Mouse (Mus musculus) monocyte, adult 2 months (primary cell): Measurements from ENCODE around the gene Atl3.
"Not testable (repeated sequence)": the region's sequence is repeated elsewhere in the genome, so short reads cannot be mapped to it uniquely, and the experiment has no call there.

ENCODE experiments used
- DNase-seq, 2 experiments: peaks; one replicate each; pipeline ENCODE4 v3.0.0; 2022; ENCODE audit warnings: low spot score in 2 of 2, low read depth in 1 of 2

Atl3 gene

GRCm38 (mm10) chr19:7496070-7496469, 2.2 kb downstream of the Atl3 start:
- DNase-seq, result not testable (repeated sequence)

GRCm38 (mm10) chr19:7498816-7499215, 5.0 kb downstream of the Atl3 start:
- DNase-seq, result no peak

DNA sequence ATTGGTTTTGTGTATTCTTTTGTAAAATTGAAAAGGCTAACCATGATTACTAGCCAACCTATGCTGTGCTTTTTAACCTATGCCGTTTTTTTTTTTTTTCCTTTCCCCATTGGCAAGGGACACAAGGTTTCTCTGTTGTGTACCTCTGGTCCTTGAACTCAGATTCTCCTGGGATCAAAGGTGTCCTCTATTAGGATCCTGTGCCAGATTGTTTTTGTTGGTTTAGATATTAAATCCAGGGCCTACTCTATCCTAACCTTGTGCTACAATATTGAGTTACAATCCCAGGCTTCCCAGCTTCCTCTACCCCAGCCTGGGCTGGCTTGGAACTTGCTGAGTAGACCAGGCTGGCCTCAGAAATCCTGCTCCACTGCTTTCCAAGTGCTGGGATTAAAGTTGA, 6.9 kb downstream of the Atl3 start:
- DNase-seq, result no peak

DNA sequence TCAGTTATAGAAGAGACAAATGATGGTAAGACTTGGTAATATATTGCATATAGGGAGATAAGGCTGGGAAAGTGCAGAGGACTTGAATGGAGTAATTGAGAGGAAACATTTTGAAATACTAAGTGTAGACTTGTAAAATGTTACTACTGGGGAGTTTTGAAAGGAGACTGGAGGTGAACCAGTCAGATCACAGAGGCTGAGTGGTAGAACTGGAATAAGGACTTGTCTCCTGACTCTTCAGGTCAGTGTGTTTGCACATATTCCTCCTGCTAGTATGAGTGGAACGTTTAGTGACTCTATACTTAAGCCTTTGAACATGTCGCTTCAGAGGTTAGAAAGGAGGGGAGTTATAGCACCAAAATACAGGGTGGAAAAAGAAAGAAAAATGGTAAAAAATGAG, 8.6 kb downstream of the Atl3 start:
- DNase-seq, result no peak

DNA sequence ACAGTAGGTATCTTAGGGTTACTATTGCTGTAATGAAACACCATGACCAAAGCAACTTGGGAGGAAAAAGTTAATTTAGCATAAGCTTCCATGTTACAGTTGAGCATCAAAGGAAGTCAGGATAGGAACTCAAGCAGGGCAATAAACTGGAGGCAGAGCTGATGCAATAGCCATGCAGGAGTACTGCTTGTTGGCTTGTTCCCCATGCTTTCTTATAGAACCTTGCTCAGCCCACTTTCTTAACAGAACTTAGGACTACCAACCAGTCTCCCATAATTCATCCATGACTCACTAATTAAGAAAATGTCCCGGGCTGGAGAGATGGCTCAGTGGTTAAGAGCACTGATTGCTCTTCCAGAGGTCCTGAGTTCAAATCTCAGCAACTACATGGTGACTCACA, 12.5 kb downstream of the Atl3 start:
- DNase-seq, result no peak

- no peak for DNase-seq
These were observed 14.2 kb downstream of the Atl3 start for GRCm38 (mm10) chr19:7508026-7508425.

DNA sequence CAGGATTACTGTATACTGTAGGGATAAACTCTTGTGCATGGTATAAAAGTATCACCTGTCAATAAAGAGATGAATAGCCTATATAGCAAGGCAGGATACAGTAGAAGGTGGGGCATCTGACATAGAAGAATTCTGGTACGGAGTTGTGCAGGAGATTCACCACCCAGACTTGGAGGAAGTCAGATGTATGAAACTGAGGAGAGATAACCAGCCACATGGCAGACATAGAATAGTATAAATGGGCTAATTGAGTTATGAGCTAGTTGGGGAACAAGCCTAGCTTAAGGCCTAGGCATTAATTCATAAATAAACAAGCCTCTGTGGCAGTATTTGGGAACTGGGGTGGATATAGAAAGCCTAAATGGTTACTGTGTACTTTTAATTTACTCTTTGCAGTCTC, 22.6 kb downstream of the Atl3 start:
- no peak for DNase-seq

- DNase-seq, result no peak
These were observed 27.8 kb downstream of the Atl3 start for GRCm38 (mm10) chr19:7521619-7522018.

DNA sequence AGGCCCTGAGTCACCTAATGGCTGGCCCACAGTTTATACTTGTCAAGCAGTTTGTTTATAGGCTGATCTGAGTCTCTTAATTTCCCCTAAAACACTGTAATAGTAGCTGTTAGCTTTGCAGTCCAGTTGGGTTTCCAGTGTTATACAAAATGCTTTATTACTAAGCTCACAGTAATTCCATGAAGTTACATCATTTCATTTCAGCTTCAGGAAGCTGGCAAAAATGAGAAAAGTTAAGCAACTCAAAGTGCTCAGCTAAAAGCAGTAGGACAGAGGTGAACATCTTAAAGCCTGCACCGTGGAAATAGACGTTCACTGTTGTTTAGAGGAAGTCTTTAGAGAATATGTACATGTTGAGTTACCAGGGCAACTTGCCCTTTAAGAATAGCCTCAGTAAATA, 29.0 kb downstream of the Atl3 start:
- no peak for DNase-seq

DNA sequence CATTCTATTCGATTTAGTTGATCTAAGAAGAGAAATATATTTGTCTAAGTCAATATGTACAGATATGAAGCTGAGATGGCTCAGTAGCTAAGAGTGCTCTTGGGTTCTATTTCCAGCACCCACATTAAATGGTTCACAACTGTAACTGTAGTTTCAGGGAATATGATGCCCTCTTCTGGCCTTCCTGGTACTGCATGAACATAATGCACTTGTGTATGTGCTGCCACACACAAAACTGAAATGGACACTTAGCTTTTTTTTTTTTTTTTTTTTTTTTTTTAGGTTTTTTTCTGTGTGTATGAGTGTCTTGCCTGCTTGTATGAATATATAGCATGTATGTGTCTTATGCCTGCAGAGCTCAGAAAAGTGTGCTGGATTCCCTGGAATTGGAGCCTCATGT, 29.5 kb downstream of the Atl3 start:
- no peak for DNase-seq

DNA sequence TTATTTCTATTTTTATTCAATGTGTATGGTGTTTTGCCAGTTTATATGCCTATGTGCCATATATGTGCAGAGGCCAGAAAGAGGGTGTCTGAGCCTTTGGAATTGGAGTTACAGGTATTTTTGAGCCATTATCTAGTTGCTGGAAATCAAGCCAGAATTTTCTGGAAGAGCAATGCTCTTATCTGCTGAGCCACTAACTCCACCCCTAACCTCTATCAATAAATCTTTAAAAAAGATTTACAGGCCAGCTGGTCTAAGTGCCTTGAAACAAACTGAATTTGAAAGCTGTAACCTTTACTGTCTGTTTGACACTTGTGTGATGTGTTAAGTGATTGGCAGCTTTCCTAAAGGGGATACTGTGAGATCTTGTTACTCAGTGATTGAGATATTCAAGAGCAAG, 29.9 kb downstream of the Atl3 start:
- DNase-seq, result no peak

DNA sequence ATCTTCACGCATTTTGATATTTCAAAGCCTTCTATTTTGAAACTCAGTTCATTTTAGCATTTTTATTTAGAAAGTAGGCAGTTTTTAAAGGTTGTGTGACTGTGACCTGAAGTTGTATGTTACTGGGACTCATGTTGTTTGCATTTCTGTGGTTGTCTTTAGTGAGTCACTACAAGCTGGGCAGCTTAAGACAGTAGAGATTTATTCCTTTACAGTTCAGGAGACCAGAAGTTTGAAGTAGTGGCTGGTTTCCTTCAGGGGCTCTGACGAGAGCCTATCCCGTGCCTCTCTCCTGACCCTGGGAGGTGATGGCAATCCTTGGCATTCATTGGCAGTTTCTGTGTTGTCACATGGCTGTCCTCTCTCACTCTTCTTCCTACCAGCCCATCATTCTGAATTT, 31.0 kb downstream of the Atl3 start:
- DNase-seq, result no peak

DNA sequence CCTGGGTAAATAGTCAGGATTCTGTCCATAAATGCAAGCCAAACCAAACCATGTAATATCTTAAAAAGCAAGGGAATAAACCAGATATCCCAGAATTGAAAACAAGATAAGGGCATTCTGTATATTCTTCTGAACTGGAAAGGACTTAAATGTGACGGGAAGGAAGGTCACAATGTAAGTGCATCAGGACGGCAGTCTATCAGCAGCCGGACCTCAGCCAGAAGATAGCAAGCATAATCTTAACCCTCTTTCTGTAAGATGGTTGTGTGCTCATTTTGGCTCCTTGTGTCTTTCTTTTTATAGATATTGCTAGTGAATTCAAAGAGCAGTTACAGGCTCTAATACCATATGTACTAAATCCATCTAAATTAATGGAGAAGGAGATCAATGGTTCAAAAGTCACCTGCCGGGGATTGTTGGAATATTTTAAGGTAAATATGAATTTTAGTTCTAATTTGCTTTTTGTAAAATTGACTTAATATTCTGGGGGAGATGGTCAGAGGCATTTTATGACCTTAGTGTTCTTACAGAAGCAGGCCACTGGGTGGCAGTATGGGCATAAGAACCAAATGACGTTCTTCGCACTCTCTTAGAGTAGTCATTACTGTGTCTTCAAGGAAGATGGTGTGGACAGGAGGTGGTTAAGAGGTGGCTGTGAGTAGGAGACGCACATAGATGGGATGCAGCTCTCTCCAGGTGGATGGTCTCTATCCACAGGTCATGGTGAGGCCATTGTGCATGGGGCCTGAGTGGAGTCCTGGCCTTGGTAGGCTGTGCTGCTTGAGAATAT, 35.0 kb downstream of the Atl3 start:
- peak in 1 of 2 experiments; percentile 8 for DNase-seq

DNA sequence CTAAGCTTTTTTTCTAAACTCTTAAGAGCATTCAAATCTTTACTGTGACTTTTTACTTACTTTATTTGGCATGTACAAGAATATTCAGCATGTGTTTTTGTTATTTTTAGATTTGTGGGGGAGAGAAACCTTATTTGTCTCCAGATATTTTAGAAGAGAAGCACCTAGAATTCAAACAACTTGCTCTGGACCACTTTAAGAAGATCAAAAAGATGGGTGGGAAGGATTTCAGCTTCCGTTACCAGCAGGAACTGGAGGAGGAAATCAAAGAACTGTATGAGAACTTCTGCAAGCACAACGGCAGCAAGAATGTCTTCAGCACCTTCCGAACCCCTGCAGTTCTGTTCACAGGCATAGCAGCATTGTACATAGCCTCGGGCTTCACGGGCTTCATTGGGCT, 38.1 kb downstream of the Atl3 start:
- DNase-seq, result no peak

DNA sequence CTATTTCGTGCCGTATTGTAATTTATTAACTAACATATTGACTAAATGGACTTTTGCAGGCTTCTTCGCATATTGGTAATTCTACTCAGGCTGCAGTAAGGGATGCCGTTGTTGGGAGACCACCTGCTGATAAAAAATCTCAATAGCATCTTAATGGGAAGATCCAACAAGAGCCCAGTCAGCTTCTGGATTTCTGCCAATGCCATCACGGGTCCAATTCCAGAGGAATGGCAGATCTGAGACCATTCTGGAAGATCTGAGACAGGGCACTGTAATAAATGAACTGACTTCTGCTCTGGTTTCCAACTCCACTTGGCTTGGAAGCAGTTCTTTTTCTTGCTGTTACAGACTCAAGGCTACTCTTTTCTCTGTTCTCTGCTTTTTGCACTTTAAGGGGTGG, 40.1 kb downstream of the Atl3 start:
- DNase-seq, result no peak

GRCm38 (mm10) chr19:7548924-7549323, 55.1 kb downstream of the Atl3 start:
- no peak for DNase-seq

DNA sequence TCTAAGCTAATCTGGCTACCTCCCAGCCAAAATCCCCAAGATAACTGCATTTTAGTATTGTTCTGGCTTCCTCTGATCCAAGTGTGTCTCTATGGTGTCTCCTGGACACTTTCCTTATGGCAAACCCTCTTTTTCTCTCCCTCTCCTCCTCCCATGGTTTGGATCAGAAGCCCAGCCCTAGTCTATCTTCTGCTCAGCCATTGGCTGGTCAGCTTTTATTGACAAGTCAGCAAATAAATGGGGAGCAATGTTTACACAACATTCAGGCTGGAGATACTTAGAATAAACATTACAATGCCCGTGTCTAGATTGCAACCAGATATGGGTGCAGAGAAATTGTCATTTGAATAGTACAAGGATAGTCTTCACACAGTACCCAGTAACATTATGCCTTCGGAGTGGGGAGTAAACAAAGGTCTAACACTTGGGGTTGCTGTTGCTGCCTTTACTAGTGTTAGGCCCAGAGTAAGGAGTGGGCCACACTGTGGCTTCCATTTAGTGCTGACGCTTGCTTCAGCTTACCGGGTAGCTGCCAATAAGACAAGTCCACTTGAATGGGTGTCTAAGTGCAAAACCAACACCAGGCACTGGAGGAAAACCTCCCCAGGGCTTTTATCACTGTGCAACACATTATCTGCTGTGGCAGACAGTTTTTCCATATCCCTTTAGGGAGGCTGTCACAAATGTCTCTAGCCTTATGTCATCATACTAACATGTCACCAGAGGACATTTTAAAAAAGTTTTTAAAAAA, 57.9 kb downstream of the Atl3 start:
- DNase-seq, result no peak

- no peak for DNase-seq
These were observed 58.4 kb downstream of the Atl3 start for GRCm38 (mm10) chr19:7552301-7552673.

GRCm38 (mm10) chr19:7553441-7553840, 59.6 kb downstream of the Atl3 start:
- no peak for DNase-seq

GRCm38 (mm10) chr19:7554881-7555280, 61.0 kb downstream of the Atl3 start:
- no peak for DNase-seq

- DNase-seq, result no peak
These were observed 62.8 kb downstream of the Atl3 start for GRCm38 (mm10) chr19:7556641-7557040.

GRCm38 (mm10) chr19:7557328-7557822, 63.5 kb downstream of the Atl3 start, which contains the start of gene Pla2g16:
TSS of gene Pla2g16 (plus strand) at chr19:7557459.
- DNase-seq, result peak in 1 of 2 experiments; percentile 15
